Mouse (Mus musculus): Measurements from ENCODE around the gene Sdhb. TPM values are rescaled to one million over a fixed set of nuclear protein-coding genes. Genes with fewer than 3 reads are reported as not detected.

Gene Sdhb
- polyA plus RNA-seq, 1 experiment from 2014 or later, result 1,015 TPM

DNA sequence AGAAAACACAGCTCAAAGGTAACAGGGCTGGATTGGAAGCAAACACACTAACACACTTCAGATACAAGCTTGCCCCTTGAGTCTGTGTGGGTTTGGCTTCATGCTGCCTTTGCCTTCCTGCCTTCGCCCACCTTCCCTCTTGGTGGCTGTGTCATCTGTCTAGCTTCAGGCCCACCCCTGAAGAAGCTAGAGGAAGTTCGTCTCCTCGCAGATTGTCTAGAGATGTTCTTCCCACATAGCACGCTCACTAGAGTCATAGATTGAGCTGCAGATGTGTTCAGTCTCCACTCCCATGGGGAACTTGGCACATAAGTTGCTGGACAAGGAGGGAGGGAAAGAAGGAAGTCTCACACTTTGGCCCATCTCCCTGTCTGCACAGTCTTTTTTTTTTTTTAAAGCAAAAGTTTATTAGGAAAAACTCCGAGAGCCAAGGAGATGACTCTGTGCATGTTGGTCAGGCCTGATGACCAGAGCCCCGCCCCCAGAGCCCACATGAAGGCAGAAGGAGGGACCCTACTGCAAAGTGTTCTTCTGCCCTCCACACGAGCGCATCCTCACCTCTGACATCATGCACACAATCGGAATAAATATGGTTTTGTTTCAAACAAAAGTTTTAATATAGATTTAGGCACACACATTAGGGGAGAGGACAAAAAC lies 3.1 kb downstream of the Sdhb start:
- Histone ChIP-seq H3K9me3 (ENCODE audit: control insufficient read depth, low read length) (no peaks in the 10 kb centered on the region), H3K27ac (replicated peaks in 1 of 2; ENCODE audit: control insufficient read depth in 1 of 2, insufficient read depth in 1 of 2, low read depth in 2 of 2, low read length in 2 of 2) (no peak overlapping the region), H3K4me2 (ENCODE audit: low read length) (no peak overlapping the region), H3K36me3 (ENCODE audit: control insufficient read depth, insufficient read depth, low read length) (peaks cover 43% of the 10 kb centered on the region), H3K4me3 (ENCODE audit: control insufficient read depth in 1 of 2, insufficient read depth in 1 of 2, low read depth in 1 of 2, low read length in 2 of 2) (no peak overlapping the region), H3K4me1 (ENCODE audit: control insufficient read depth in 2 of 2, insufficient read depth in 2 of 2, low read length in 2 of 2) (peaks cover 16 to 29% of the 10 kb centered on the region in 2 experiments), H3K9ac (ENCODE audit: low read length) (no peak overlapping the region), H3K27me3 (ENCODE audit: control insufficient read depth, insufficient read depth, low read length) (no peaks in the 10 kb centered on the region)
- ATAC-seq (ENCODE audit: insufficient number of reproducible peaks, insufficient read depth, low FRiP score, low read depth), result no peak
- WGBS, result 83% methylated on average over 9 of the region's 9 CpGs

- peaks cover 48% of the 10 kb centered on the region for H3K36me3 ChIP-seq (ENCODE audit: control insufficient read depth, insufficient read depth, low read length)
- H3K4me1 ChIP-seq (ENCODE audit: control insufficient read depth in 2 of 2, insufficient read depth in 2 of 2, low read length in 2 of 2), result peaks cover 16 to 26% of the 10 kb centered on the region in 2 experiments
- H3K27ac ChIP-seq (replicated peaks in 1 of 2; ENCODE audit: control insufficient read depth in 1 of 2, insufficient read depth in 1 of 2, low read depth in 2 of 2, low read length in 2 of 2), result no peak overlapping the region
- H3K27me3 ChIP-seq (ENCODE audit: control insufficient read depth, insufficient read depth, low read length), result no peaks in the 10 kb centered on the region
- 0 out of 2 replicates have a peak overlapping the region, but pooled peaks have one; percentile 5 for H3K9ac ChIP-seq (ENCODE audit: low read length)
- H3K4me2 ChIP-seq (ENCODE audit: low read length), result no peak overlapping the region
- no peaks in the 10 kb centered on the region for H3K9me3 ChIP-seq (ENCODE audit: control insufficient read depth, low read length)
- no peak for ATAC-seq (ENCODE audit: insufficient number of reproducible peaks, insufficient read depth, low FRiP score, low read depth)
- 28% methylated on average over 7 of the region's 7 CpGs for WGBS
- H3K4me3 ChIP-seq (ENCODE audit: control insufficient read depth in 1 of 2, insufficient read depth in 1 of 2, low read depth in 1 of 2, low read length in 2 of 2), result no peak overlapping the region
These were observed 3.6 kb downstream of the Sdhb start for GRCm38 (mm10) chr4:140964620-140965019.

GRCm38 (mm10) chr4:140967386-140968159 lies 6.6 kb downstream of the Sdhb start:
- no peak for ATAC-seq (ENCODE audit: insufficient number of reproducible peaks, insufficient read depth, low FRiP score, low read depth)
- no peak overlapping the region for H3K4me2 ChIP-seq (ENCODE audit: low read length)
- peaks cover 78% of the 10 kb centered on the region for H3K36me3 ChIP-seq (ENCODE audit: control insufficient read depth, insufficient read depth, low read length)
- H3K27ac ChIP-seq (replicated peaks in 1 of 2; ENCODE audit: control insufficient read depth in 1 of 2, insufficient read depth in 1 of 2, low read depth in 2 of 2, low read length in 2 of 2), result no peak overlapping the region
- WGBS, result 85% methylated on average over 11 of the region's 11 CpGs
- H3K4me1 ChIP-seq (ENCODE audit: control insufficient read depth in 2 of 2, insufficient read depth in 2 of 2, low read length in 2 of 2), result peaks cover 6 to 11% of the 10 kb centered on the region in 2 experiments
- no peaks in the 10 kb centered on the region for H3K9me3 ChIP-seq (ENCODE audit: control insufficient read depth, low read length)
- H3K27me3 ChIP-seq (ENCODE audit: control insufficient read depth, insufficient read depth, low read length), result no peaks in the 10 kb centered on the region
- no peak overlapping the region for H3K4me3 ChIP-seq (ENCODE audit: control insufficient read depth in 1 of 2, insufficient read depth in 1 of 2, low read depth in 1 of 2, low read length in 2 of 2)
- no peak overlapping the region for H3K9ac ChIP-seq (ENCODE audit: low read length)

- H3K27ac ChIP-seq (replicated peaks in 1 of 2; ENCODE audit: control insufficient read depth in 1 of 2, insufficient read depth in 1 of 2, low read depth in 2 of 2, low read length in 2 of 2), result no peak overlapping the region
- ATAC-seq (ENCODE audit: insufficient number of reproducible peaks, insufficient read depth, low FRiP score, low read depth), result no peak
- H3K4me1 ChIP-seq (ENCODE audit: control insufficient read depth in 2 of 2, insufficient read depth in 2 of 2, low read length in 2 of 2), result no peaks in the 10 kb centered on the region
- 86% methylated on average over 13 of the region's 13 CpGs for WGBS
- H3K27me3 ChIP-seq (ENCODE audit: control insufficient read depth, insufficient read depth, low read length), result no peaks in the 10 kb centered on the region
- H3K4me3 ChIP-seq (ENCODE audit: control insufficient read depth in 1 of 2, insufficient read depth in 1 of 2, low read depth in 1 of 2, low read length in 2 of 2), result no peak overlapping the region
- H3K4me2 ChIP-seq (ENCODE audit: low read length), result no peak overlapping the region
- H3K9me3 ChIP-seq (ENCODE audit: control insufficient read depth, low read length), result no peaks in the 10 kb centered on the region
- H3K36me3 ChIP-seq (ENCODE audit: control insufficient read depth, insufficient read depth, low read length), result peaks cover 100% of the 10 kb centered on the region
- H3K9ac ChIP-seq (ENCODE audit: low read length), result no peak overlapping the region
These were observed 10.7 kb downstream of the Sdhb start for GRCm38 (mm10) chr4:140971691-140972090.

- 92% methylated on average over 6 of the region's 6 CpGs for WGBS
- Histone ChIP-seq H3K27ac (replicated peaks in 1 of 2; ENCODE audit: control insufficient read depth in 1 of 2, insufficient read depth in 1 of 2, low read depth in 2 of 2, low read length in 2 of 2) (no peak overlapping the region), H3K4me1 (ENCODE audit: control insufficient read depth in 2 of 2, insufficient read depth in 2 of 2, low read length in 2 of 2) (no peaks in the 10 kb centered on the region), H3K4me2 (ENCODE audit: low read length) (no peak overlapping the region), H3K9me3 (ENCODE audit: control insufficient read depth, low read length) (no peaks in the 10 kb centered on the region), H3K4me3 (ENCODE audit: control insufficient read depth in 1 of 2, insufficient read depth in 1 of 2, low read depth in 1 of 2, low read length in 2 of 2) (no peak overlapping the region), H3K27me3 (ENCODE audit: control insufficient read depth, insufficient read depth, low read length) (no peaks in the 10 kb centered on the region), H3K36me3 (ENCODE audit: control insufficient read depth, insufficient read depth, low read length) (peaks cover 100% of the 10 kb centered on the region), H3K9ac (ENCODE audit: low read length) (no peak overlapping the region)
- no peak for ATAC-seq (ENCODE audit: insufficient number of reproducible peaks, insufficient read depth, low FRiP score, low read depth)
These were observed 13.4 kb downstream of the Sdhb start for GRCm38 (mm10) chr4:140974408-140974807.

- Histone ChIP-seq H3K36me3 (ENCODE audit: control insufficient read depth, insufficient read depth, low read length) (peaks cover 100% of the 10 kb centered on the region), H3K9me3 (ENCODE audit: control insufficient read depth, low read length) (no peaks in the 10 kb centered on the region), H3K27ac (replicated peaks in 1 of 2; ENCODE audit: control insufficient read depth in 1 of 2, insufficient read depth in 1 of 2, low read depth in 2 of 2, low read length in 2 of 2) (no peak overlapping the region), H3K4me3 (ENCODE audit: control insufficient read depth in 1 of 2, insufficient read depth in 1 of 2, low read depth in 1 of 2, low read length in 2 of 2) (no peak overlapping the region), H3K9ac (ENCODE audit: low read length) (no peak overlapping the region), H3K4me2 (ENCODE audit: low read length) (no peak overlapping the region), H3K4me1 (ENCODE audit: control insufficient read depth in 2 of 2, insufficient read depth in 2 of 2, low read length in 2 of 2) (no peaks in the 10 kb centered on the region), H3K27me3 (ENCODE audit: control insufficient read depth, insufficient read depth, low read length) (no peaks in the 10 kb centered on the region)
- 92% methylated on average over 7 of the region's 7 CpGs for WGBS
- ATAC-seq (ENCODE audit: insufficient number of reproducible peaks, insufficient read depth, low FRiP score, low read depth), result no peak
These were observed 14.4 kb downstream of the Sdhb start for GRCm38 (mm10) chr4:140975356-140975755.

- H3K4me1 ChIP-seq (ENCODE audit: control insufficient read depth in 2 of 2, insufficient read depth in 2 of 2, low read length in 2 of 2), result no peaks in the 10 kb centered on the region
- H3K9ac ChIP-seq (ENCODE audit: low read length), result no peak overlapping the region
- H3K4me2 ChIP-seq (ENCODE audit: low read length), result no peak overlapping the region
- H3K27me3 ChIP-seq (ENCODE audit: control insufficient read depth, insufficient read depth, low read length), result no peaks in the 10 kb centered on the region
- peaks cover 82% of the 10 kb centered on the region for H3K36me3 ChIP-seq (ENCODE audit: control insufficient read depth, insufficient read depth, low read length)
- no peak for ATAC-seq (ENCODE audit: insufficient number of reproducible peaks, insufficient read depth, low FRiP score, low read depth)
- no peaks in the 10 kb centered on the region for H3K9me3 ChIP-seq (ENCODE audit: control insufficient read depth, low read length)
- H3K4me3 ChIP-seq (ENCODE audit: control insufficient read depth in 1 of 2, insufficient read depth in 1 of 2, low read depth in 1 of 2, low read length in 2 of 2), result no peak overlapping the region
- WGBS, result 81% methylated on average over 10 of the region's 10 CpGs
- no peak overlapping the region for H3K27ac ChIP-seq (replicated peaks in 1 of 2; ENCODE audit: control insufficient read depth in 1 of 2, insufficient read depth in 1 of 2, low read depth in 2 of 2, low read length in 2 of 2)
These were observed 16.3 kb downstream of the Sdhb start for GRCm38 (mm10) chr4:140977278-140977677.

Data from heart, embryonic 14.5 days (tissue).